23 mouse cellular contexts compared by ENCODE assay signal in genomic region chr5:32718916-32719315, GRCm38 (mm10).
DNase-seq lines count a peak whose midpoint lies in the region; ATAC-seq and TF ChIP-seq lines count a peak whose summit lies in the region.
"Had no signal": no experiment of that assay in that cellular context is flagged by ENCODE, and none has a peak within 500 bp of the region (broad histone marks: within the 10 kb centered on the region; RNA-seq: fewer than 3 reads in every experiment).

No protein-coding gene starts in this region.

- 0 out of 2 replicates have a peak, but pooled peaks have one; percentile 14 for TF ChIP-seq CTCF in small intestine, adult 2 months (IDR thresholded peaks at IDR 0.05; ENCODE audit: extremely low read depth, insufficient read length, insufficient replicate concordance, low read depth, low read length)

- no peak for TF ChIP-seq POLR2A in small intestine, adult 2 months (IDR thresholded peaks at IDR 0.05; ENCODE audit: low read depth, low read length)

- H3K4me1 ChIP-seq in kidney, embryonic 15.5 days, result peaks cover 3% of the 10 kb centered on the region
- no peaks in the 10 kb centered on the region for H3K4me1 ChIP-seq in liver, embryonic 11.5 days (replicated peaks; ENCODE audit: control insufficient read depth, insufficient read depth, low read length)
- H3K4me1 ChIP-seq in small intestine, adult 2 months (ENCODE audit: control insufficient read depth, insufficient read depth, insufficient read length, low read length), result peaks cover 30% of the 10 kb centered on the region
- H3K4me1 ChIP-seq: forebrain, embryonic 10.5 days; midbrain, embryonic 12.5 days had no signal

- no peak for ATAC-seq in kidney, embryonic 15.5 days (replicated peaks; ENCODE audit: low FRiP score)
- ATAC-seq in liver, embryonic 11.5 days (replicated peaks; ENCODE audit: low FRiP score), result 0 out of 2 replicates have a peak, but pooled peaks have one; percentile 19
- ATAC-seq: forebrain, postnatal 0 days had no signal

- H3K36me3 ChIP-seq in kidney, embryonic 15.5 days, result no peaks in the 10 kb centered on the region
- H3K36me3 ChIP-seq in liver, embryonic 11.5 days (ENCODE audit: control insufficient read depth, insufficient read depth, low read length), result no peaks in the 10 kb centered on the region
- no peaks in the 10 kb centered on the region for H3K36me3 ChIP-seq in small intestine, adult 2 months (ENCODE audit: control insufficient read depth, insufficient read depth, low read length)
- H3K36me3 ChIP-seq: forebrain, embryonic 10.5 days; limb, embryonic 15.5 days; midbrain, embryonic 12.5 days had no signal

- H3K27me3 ChIP-seq in kidney, embryonic 15.5 days, result no peaks in the 10 kb centered on the region
- H3K27me3 ChIP-seq in liver, embryonic 11.5 days (replicated peaks; ENCODE audit: control insufficient read depth, insufficient read depth, low read length), result no peaks in the 10 kb centered on the region
- H3K27me3 ChIP-seq in small intestine, adult 2 months (ENCODE audit: control insufficient read depth, insufficient read depth, low read length), result no peaks in the 10 kb centered on the region
- H3K27me3 ChIP-seq: limb, embryonic 15.5 days; midbrain, embryonic 12.5 days had no signal

- WGBS in kidney, embryonic 15.5 days, result 37% methylated on average over 6 of the region's 6 CpGs
- 50% methylated on average over 6 of the region's 6 CpGs for WGBS in liver, embryonic 11.5 days
- 22% methylated on average over 6 of the region's 6 CpGs for WGBS in small intestine, adult 2 months

- no peak overlapping the region for H3K9ac ChIP-seq in kidney, embryonic 15.5 days
- no peak overlapping the region for H3K9ac ChIP-seq in liver, embryonic 11.5 days (ENCODE audit: low read depth, low read length)
- H3K9ac ChIP-seq: forebrain, postnatal 0 days; hindbrain, embryonic 14.5 days; limb, embryonic 15.5 days; midbrain, embryonic 12.5 days had no signal

- no peak overlapping the region for H3K27ac ChIP-seq in kidney, embryonic 15.5 days
- peak overlapping the region; percentile 64 for H3K27ac ChIP-seq in liver, embryonic 11.5 days (ENCODE audit: low read depth, low read length)
- H3K27ac ChIP-seq in small intestine, adult 2 months (ENCODE audit: insufficient read depth, low read depth, low read length), result no peak overlapping the region
- H3K27ac ChIP-seq: forebrain, embryonic 10.5 days; hindbrain, embryonic 14.5 days; limb, embryonic 15.5 days; midbrain, embryonic 12.5 days had no signal

- peak; percentile 17 for DNase-seq in embryo, embryonic 10.5 days (ENCODE audit: low spot score)
- no peak for DNase-seq in embryo, embryonic 11 days
- DNase-seq in kidney, postnatal 14 days, result peak; percentile 17
- DNase-seq in liver, embryonic 11.5 days (ENCODE audit: low spot score), result peak; percentile 39
- DNase-seq in adrenal gland, adult (ENCODE audit: inconsistent age in 2 of 2, low spot score in 1 of 2), result no peak
- DNase-seq in right cerebral cortex, adult 18-20 months, result no peak
- DNase-seq: adrenal gland, postnatal 25 days; cerebellum, adult 9-10 months; forebrain, postnatal 0 days; gastrocnemius, postnatal 36 days; heart, postnatal 4 days; kidney, adult 11 months; left cerebral cortex, postnatal 4 days; lung, postnatal 10 days; right cerebral cortex, postnatal 14 days; spleen, adult 18-20 months; thymus, postnatal 14 days had no signal

- no peak overlapping the region for H3K4me3 ChIP-seq in kidney, embryonic 15.5 days (replicated peaks)
- no peak overlapping the region for H3K4me3 ChIP-seq in liver, embryonic 11.5 days (ENCODE audit: low read depth, low read length)
- no peak overlapping the region for H3K4me3 ChIP-seq in small intestine, adult 2 months (ENCODE audit: low read depth, low read length)
- H3K4me3 ChIP-seq: forebrain, embryonic 10.5 days; limb, embryonic 15.5 days; midbrain, embryonic 12.5 days had no signal

- no peak overlapping the region for H3K4me2 ChIP-seq in kidney, embryonic 15.5 days
- no peak overlapping the region for H3K4me2 ChIP-seq in liver, embryonic 11.5 days
- H3K4me2 ChIP-seq: hindbrain, embryonic 14.5 days; limb, embryonic 15.5 days; midbrain, embryonic 12.5 days had no signal

- no peaks in the 10 kb centered on the region for H3K9me3 ChIP-seq in kidney, embryonic 15.5 days (replicated peaks)
- no peaks in the 10 kb centered on the region for H3K9me3 ChIP-seq in liver, embryonic 11.5 days (ENCODE audit: control insufficient read depth, low read length)
- H3K9me3 ChIP-seq: forebrain, embryonic 10.5 days; limb, embryonic 15.5 days; midbrain, embryonic 12.5 days had no signal

Comparison
In these comparisons a context has a peak if more than half of its experiments do, and no peak if none do; other contexts are left out.
1. DNase-seq: peak in embryo, embryonic 10.5 days (single experiment), kidney, postnatal 14 days (single experiment) and liver, embryonic 11.5 days (single experiment); none in embryo, embryonic 11 days (single experiment), adrenal gland, adult (0 of 2) and right cerebral cortex, adult 18-20 months (single experiment).